Mouse (Mus musculus): Measurements from ENCODE around the gene Pls1. TPM values are rescaled to one million over a fixed set of nuclear protein-coding genes. Genes with fewer than 3 reads are reported as not detected.

The Pls1 gene
- not detected in 2 replicates for total RNA-seq (2014; fragmentation: Nextera tagmentation)
- under 0.01 and 0.16 TPM in 2 replicates for total RNA-seq (2017)
- not detected in 2 replicates for polyA plus RNA-seq (2012)

GRCm38 (mm10) chr9:95844825-95845460 lies at the start of gene Pls1:
Gene Pls1, minus strand, starts transcription at chr9:95845311.
- Histone ChIP-seq H3K9me3 (replicated peaks) (no peaks in the 10 kb centered on the region), H3K27me3 (ENCODE audit: insufficient read depth, low read length) (peaks cover 24% of the 10 kb centered on the region), H3K4me3 (ENCODE audit: low read depth, low read length) (no peak within 1 kb of the TSS), H3K4me1 (ENCODE audit: insufficient read depth, low read depth, low read length) (peaks cover 5% of the 10 kb centered on the region; the same call in 1 of the 2 replicates), H3K36me3 (replicated peaks) (no peaks in the 10 kb centered on the region)
- TF ChIP-seq TAL1 (conservative IDR thresholded peaks at IDR 0.05; ENCODE audit: low read depth, low read length) = no peak
- no peak for TF ChIP-seq CTCF (IDR thresholded peaks at IDR 0.05; ENCODE audit: low read depth, low read length)
- no peak for TF ChIP-seq GATA1 (IDR thresholded peaks at IDR 0.05; ENCODE audit: borderline replicate concordance, low read length)
- TF ChIP-seq POLR2AphosphoS5 (IDR thresholded peaks at IDR 0.05; ENCODE audit: insufficient replicate concordance, low read depth, low read length) = no peak
- no peak for TF ChIP-seq GATA2 (IDR thresholded peaks at IDR 0.05; ENCODE audit: borderline replicate concordance, low read depth, low read length)
- no peak for DNase-seq (ENCODE audit: low spot score)
- no peak for ATAC-seq (ENCODE audit: extremely low read depth, insufficient number of reproducible peaks, low FRiP score, poor library complexity, severe bottlenecking)

GRCm38 (mm10) chr9:95882751-95883150 lies 37.6 kb upstream of the Pls1 start:
- DNase-seq (ENCODE audit: low spot score) = no peak
- peaks cover 60% of the 10 kb centered on the region for H3K36me3 ChIP-seq (replicated peaks)
- TF ChIP-seq CTCF (IDR thresholded peaks at IDR 0.05; ENCODE audit: low read depth, low read length) (no peak), POLR2AphosphoS5 (IDR thresholded peaks at IDR 0.05; ENCODE audit: insufficient replicate concordance, low read depth, low read length) (no peak), GATA2 (IDR thresholded peaks at IDR 0.05; ENCODE audit: borderline replicate concordance, low read depth, low read length) (no peak), GATA1 (IDR thresholded peaks at IDR 0.05; ENCODE audit: borderline replicate concordance, low read length) (no peak), TAL1 (conservative IDR thresholded peaks at IDR 0.05; ENCODE audit: low read depth, low read length) (no peak)
- H3K27me3 ChIP-seq (ENCODE audit: insufficient read depth, low read length) = no peaks in the 10 kb centered on the region
- no peak overlapping the region for H3K4me3 ChIP-seq (ENCODE audit: low read depth, low read length)
- no peaks in the 10 kb centered on the region for H3K4me1 ChIP-seq (ENCODE audit: insufficient read depth, low read depth, low read length)
- no peak for ATAC-seq (ENCODE audit: extremely low read depth, insufficient number of reproducible peaks, low FRiP score, poor library complexity, severe bottlenecking)
- H3K9me3 ChIP-seq (replicated peaks) = no peaks in the 10 kb centered on the region

GRCm38 (mm10) chr9:95878246-95878645 lies 33.1 kb upstream of the Pls1 start:
- Histone ChIP-seq H3K36me3 (replicated peaks) (peaks cover 57% of the 10 kb centered on the region), H3K9me3 (replicated peaks) (no peaks in the 10 kb centered on the region), H3K27me3 (ENCODE audit: insufficient read depth, low read length) (no peaks in the 10 kb centered on the region), H3K4me1 (ENCODE audit: insufficient read depth, low read depth, low read length) (no peaks in the 10 kb centered on the region), H3K4me3 (ENCODE audit: low read depth, low read length) (no peak overlapping the region)
- TF ChIP-seq GATA2 (IDR thresholded peaks at IDR 0.05; ENCODE audit: borderline replicate concordance, low read depth, low read length) (no peak), POLR2AphosphoS5 (IDR thresholded peaks at IDR 0.05; ENCODE audit: insufficient replicate concordance, low read depth, low read length) (no peak), CTCF (IDR thresholded peaks at IDR 0.05; ENCODE audit: low read depth, low read length) (no peak), TAL1 (conservative IDR thresholded peaks at IDR 0.05; ENCODE audit: low read depth, low read length) (no peak), GATA1 (IDR thresholded peaks at IDR 0.05; ENCODE audit: borderline replicate concordance, low read length) (no peak)
- no peak for DNase-seq (ENCODE audit: low spot score)
- no peak for ATAC-seq (ENCODE audit: extremely low read depth, insufficient number of reproducible peaks, low FRiP score, poor library complexity, severe bottlenecking)

GRCm38 (mm10) chr9:95858027-95858570 lies 13.0 kb upstream of the Pls1 start:
- H3K4me3 ChIP-seq (ENCODE audit: low read depth, low read length) = peak overlapping the region; percentile 97
- H3K27me3 ChIP-seq (ENCODE audit: insufficient read depth, low read length) = no peaks in the 10 kb centered on the region
- TF ChIP-seq TAL1 (conservative IDR thresholded peaks at IDR 0.05; ENCODE audit: low read depth, low read length) = no peak
- no peak for TF ChIP-seq GATA1 (IDR thresholded peaks at IDR 0.05; ENCODE audit: borderline replicate concordance, low read length)
- no peak for TF ChIP-seq CTCF (IDR thresholded peaks at IDR 0.05; ENCODE audit: low read depth, low read length)
- no peak for TF ChIP-seq POLR2AphosphoS5 (IDR thresholded peaks at IDR 0.05; ENCODE audit: insufficient replicate concordance, low read depth, low read length)
- no peaks in the 10 kb centered on the region for H3K9me3 ChIP-seq (replicated peaks)
- peak; percentile 58 for ATAC-seq (ENCODE audit: extremely low read depth, insufficient number of reproducible peaks, low FRiP score, poor library complexity, severe bottlenecking)
- DNase-seq (ENCODE audit: low spot score) = peak; percentile 32
- peaks cover 13% of the 10 kb centered on the region for H3K4me1 ChIP-seq (ENCODE audit: insufficient read depth, low read depth, low read length)
- H3K36me3 ChIP-seq (replicated peaks) = peaks cover 15% of the 10 kb centered on the region

- H3K27me3 ChIP-seq (ENCODE audit: insufficient read depth, low read length) = no peaks in the 10 kb centered on the region
- no peak for TF ChIP-seq GATA2 (IDR thresholded peaks at IDR 0.05; ENCODE audit: borderline replicate concordance, low read depth, low read length)
- no peak for TF ChIP-seq POLR2AphosphoS5 (IDR thresholded peaks at IDR 0.05; ENCODE audit: insufficient replicate concordance, low read depth, low read length)
- no peak for TF ChIP-seq TAL1 (conservative IDR thresholded peaks at IDR 0.05; ENCODE audit: low read depth, low read length)
- no peak for TF ChIP-seq CTCF (IDR thresholded peaks at IDR 0.05; ENCODE audit: low read depth, low read length)
- no peak for TF ChIP-seq GATA1 (IDR thresholded peaks at IDR 0.05; ENCODE audit: borderline replicate concordance, low read length)
- H3K4me1 ChIP-seq (ENCODE audit: insufficient read depth, low read depth, low read length) = peaks cover 13% of the 10 kb centered on the region
- H3K9me3 ChIP-seq (replicated peaks) = no peaks in the 10 kb centered on the region
- peaks cover 10% of the 10 kb centered on the region for H3K36me3 ChIP-seq (replicated peaks)
- ATAC-seq (ENCODE audit: extremely low read depth, insufficient number of reproducible peaks, low FRiP score, poor library complexity, severe bottlenecking) = peak; percentile 83
- H3K4me3 ChIP-seq (ENCODE audit: low read depth, low read length) = peak within 1 kb of the TSS; percentile 97
- peak; percentile 91 for DNase-seq (ENCODE audit: low spot score)
These were observed 12.4 kb upstream of the Pls1 start, which contains the start of gene Atr for GRCm38 (mm10) chr9:95857414-95858026. Gene Atr, plus strand, starts transcription at chr9:95857597.

- TF ChIP-seq GATA2 (IDR thresholded peaks at IDR 0.05; ENCODE audit: borderline replicate concordance, low read depth, low read length) = no peak
- no peak for TF ChIP-seq CTCF (IDR thresholded peaks at IDR 0.05; ENCODE audit: low read depth, low read length)
- TF ChIP-seq TAL1 (conservative IDR thresholded peaks at IDR 0.05; ENCODE audit: low read depth, low read length) = no peak
- TF ChIP-seq POLR2AphosphoS5 (IDR thresholded peaks at IDR 0.05; ENCODE audit: insufficient replicate concordance, low read depth, low read length) = no peak
- H3K27me3 ChIP-seq (ENCODE audit: insufficient read depth, low read length) = peaks cover 4% of the 10 kb centered on the region; the same call in 1 of the 2 replicates
- H3K4me1 ChIP-seq (ENCODE audit: insufficient read depth, low read depth, low read length) = peaks cover 13% of the 10 kb centered on the region
- no peak for ATAC-seq (ENCODE audit: extremely low read depth, insufficient number of reproducible peaks, low FRiP score, poor library complexity, severe bottlenecking)
- no peak overlapping the region for H3K4me3 ChIP-seq (ENCODE audit: low read depth, low read length)
- H3K9me3 ChIP-seq (replicated peaks) = no peaks in the 10 kb centered on the region
- peaks cover under 1% of the 10 kb centered on the region for H3K36me3 ChIP-seq (replicated peaks)
- DNase-seq (ENCODE audit: low spot score) = no peak
These were observed 10.9 kb upstream of the Pls1 start for GRCm38 (mm10) chr9:95856004-95856403.
